ENCODE assay signal across 8 mouse cellular contexts in genomic region chr4:128948137-128948674, GRCm38 (mm10). TPM values are rescaled to one million over a fixed set of nuclear protein-coding genes. Genes with fewer than 3 reads are reported as not detected.
DNase-seq lines count a peak whose midpoint lies in the region; ATAC-seq and TF ChIP-seq lines count a peak whose summit lies in the region.

No protein-coding gene starts in this region.

- WGBS in hindbrain, embryonic 11.5 days: 28% methylated on average over 6 of the region's 6 CpGs
- WGBS in hindbrain, embryonic 12.5 days: 31% methylated on average over 6 of the region's 6 CpGs

- no peaks in the 10 kb centered on the region for H3K36me3 ChIP-seq in hindbrain, embryonic 11.5 days (ENCODE audit: control insufficient read depth, insufficient read depth, low read length)
- H3K36me3 ChIP-seq in hindbrain, embryonic 12.5 days: no peaks in the 10 kb centered on the region
- no peaks in the 10 kb centered on the region for H3K36me3 ChIP-seq in ES-Bruce4 (ENCODE audit: control insufficient read depth, insufficient read depth, low read length, poor library complexity, severe bottlenecking)

- no peak overlapping the region for H3K4me3 ChIP-seq in hindbrain, embryonic 11.5 days (ENCODE audit: low read depth, low read length)
- H3K4me3 ChIP-seq in hindbrain, embryonic 12.5 days: no peak overlapping the region
- H3K4me3 ChIP-seq in ES-Bruce4 (ENCODE audit: low read depth, low read length): no peak overlapping the region

- TF ChIP-seq CTCF in ES-Bruce4 (IDR thresholded peaks at IDR 0.05; ENCODE audit: low read depth, low read length): peak; percentile 63

- H3K27ac ChIP-seq in hindbrain, embryonic 11.5 days (ENCODE audit: low read depth, low read length): no peak overlapping the region
- no peak overlapping the region for H3K27ac ChIP-seq in hindbrain, embryonic 12.5 days
- no peak overlapping the region for H3K27ac ChIP-seq in ES-Bruce4 (ENCODE audit: insufficient read depth, low read length)

- TF ChIP-seq EP300 in ES-Bruce4 (IDR thresholded peaks at IDR 0.05; ENCODE audit: insufficient read depth, low read depth, low read length): no peak

- no peaks in the 10 kb centered on the region for H3K27me3 ChIP-seq in hindbrain, embryonic 11.5 days (ENCODE audit: control insufficient read depth, insufficient read depth, low read length)
- H3K27me3 ChIP-seq in hindbrain, embryonic 12.5 days: no peaks in the 10 kb centered on the region
- no peaks in the 10 kb centered on the region for H3K27me3 ChIP-seq in ES-Bruce4 (ENCODE audit: control insufficient read depth, insufficient read depth, low read length, poor library complexity, severe bottlenecking)

- no peaks in the 10 kb centered on the region; the same call in 1 of the 2 replicates for H3K4me1 ChIP-seq in hindbrain, embryonic 11.5 days (replicated peaks; ENCODE audit: control insufficient read depth, insufficient read depth, low read length)
- H3K4me1 ChIP-seq in hindbrain, embryonic 12.5 days: peaks cover 5% of the 10 kb centered on the region; the same call in 1 of the 2 replicates
- peaks cover 4% of the 10 kb centered on the region for H3K4me1 ChIP-seq in ES-Bruce4 (ENCODE audit: control insufficient read depth, insufficient read depth, low read length)

- H3K9ac ChIP-seq in hindbrain, embryonic 11.5 days (ENCODE audit: low read depth, low read length): no peak overlapping the region
- H3K9ac ChIP-seq in hindbrain, embryonic 12.5 days: no peak overlapping the region
- H3K9ac ChIP-seq in ES-Bruce4 (ENCODE audit: low read depth, poor library complexity, severe bottlenecking): no peak overlapping the region

- no peak overlapping the region for H3K4me2 ChIP-seq in hindbrain, embryonic 11.5 days (replicated peaks; ENCODE audit: low read depth, low read length)
- no peak overlapping the region for H3K4me2 ChIP-seq in hindbrain, embryonic 12.5 days (replicated peaks)

- DNase-seq in hindbrain, embryonic 11.5 days (ENCODE audit: low spot score): peak; percentile 77
- peak; percentile 68 for DNase-seq in 416B (ENCODE audit: low read depth)
- DNase-seq in cerebellum, adult 8-10 months: peak; percentile 63
- peak; percentile 27 to 80 for DNase-seq in kidney, postnatal 36 days
- DNase-seq in spleen, postnatal 10 days (ENCODE audit: low spot score in 2 of 2): peak; percentile 42 to 72

- ATAC-seq in hindbrain, embryonic 11.5 days (ENCODE audit: low FRiP score): no peak
- no peak for ATAC-seq in hindbrain, embryonic 12.5 days (ENCODE audit: low FRiP score)
- ATAC-seq in megakaryocyte, adult 5-6 weeks (ENCODE audit: poor library complexity, severe bottlenecking): no peak

- H3K9me3 ChIP-seq in hindbrain, embryonic 11.5 days (ENCODE audit: control insufficient read depth, low read length): no peaks in the 10 kb centered on the region
- no peaks in the 10 kb centered on the region for H3K9me3 ChIP-seq in hindbrain, embryonic 12.5 days (replicated peaks)
- H3K9me3 ChIP-seq in ES-Bruce4 (replicated peaks; ENCODE audit: control insufficient read depth, insufficient read depth, low read length, poor library complexity, severe bottlenecking): no peaks in the 10 kb centered on the region

- no peak for TF ChIP-seq POLR2A in ES-Bruce4 (IDR thresholded peaks at IDR 0.05; ENCODE audit: insufficient read depth, low read length)

RNA-seq across cellular contexts. Expression of gene Azin2, which starts 14.0 kb away (rescaled TPM):
- 10.8 and 12.5 TPM in 2 replicates for polyA plus RNA-seq in hindbrain, embryonic 11.5 days (2014; fragmentation: Nextera tagmentation; extraction: Ambion mirVana)
- polyA plus RNA-seq in hindbrain, embryonic 12.5 days (2016; fragmentation: Nextera tagmentation; extraction: Ambion mirVana): 17.7 and 21.4 TPM in 2 replicates
- polyA plus RNA-seq in ES-Bruce4 (2011; ENCODE audit: insufficient read depth, insufficient read length, low read depth, missing spikeins): 31.9 and 32.9 TPM in 2 replicates
- 0.25 and 0.38 TPM in 2 replicates for total RNA-seq in megakaryocyte, adult 5-6 weeks (2015)
- total RNA-seq in megakaryocyte, adult 5-6 weeks (2017): 0.29 and 1.5 TPM in 2 replicates

RNA-seq across cellular contexts. Expression of gene Ak2, which starts 43.6 kb away (rescaled TPM):
- polyA plus RNA-seq in hindbrain, embryonic 11.5 days (2014; fragmentation: Nextera tagmentation; extraction: Ambion mirVana): 119 and 128 TPM in 2 replicates
- 122 and 128 TPM in 2 replicates for polyA plus RNA-seq in hindbrain, embryonic 12.5 days (2016; fragmentation: Nextera tagmentation; extraction: Ambion mirVana)
- polyA plus RNA-seq in ES-Bruce4 (2011; ENCODE audit: insufficient read depth, insufficient read length, low read depth, missing spikeins): 204 and 208 TPM in 2 replicates
- 41.2 and 48.0 TPM in 2 replicates for total RNA-seq in megakaryocyte, adult 5-6 weeks (2015)
- 69.0 and 71.2 TPM in 2 replicates for total RNA-seq in megakaryocyte, adult 5-6 weeks (2017)
